Mouse (Mus musculus): ENCODE results near the gene Cab39. TPM values are rescaled to one million over a fixed set of nuclear protein-coding genes. Genes with fewer than 3 reads are reported as not detected.

Cab39 gene
- 38.1 and 41.8 TPM in 2 replicates for polyA plus RNA-seq (2012; rRNA removed)

DNA sequence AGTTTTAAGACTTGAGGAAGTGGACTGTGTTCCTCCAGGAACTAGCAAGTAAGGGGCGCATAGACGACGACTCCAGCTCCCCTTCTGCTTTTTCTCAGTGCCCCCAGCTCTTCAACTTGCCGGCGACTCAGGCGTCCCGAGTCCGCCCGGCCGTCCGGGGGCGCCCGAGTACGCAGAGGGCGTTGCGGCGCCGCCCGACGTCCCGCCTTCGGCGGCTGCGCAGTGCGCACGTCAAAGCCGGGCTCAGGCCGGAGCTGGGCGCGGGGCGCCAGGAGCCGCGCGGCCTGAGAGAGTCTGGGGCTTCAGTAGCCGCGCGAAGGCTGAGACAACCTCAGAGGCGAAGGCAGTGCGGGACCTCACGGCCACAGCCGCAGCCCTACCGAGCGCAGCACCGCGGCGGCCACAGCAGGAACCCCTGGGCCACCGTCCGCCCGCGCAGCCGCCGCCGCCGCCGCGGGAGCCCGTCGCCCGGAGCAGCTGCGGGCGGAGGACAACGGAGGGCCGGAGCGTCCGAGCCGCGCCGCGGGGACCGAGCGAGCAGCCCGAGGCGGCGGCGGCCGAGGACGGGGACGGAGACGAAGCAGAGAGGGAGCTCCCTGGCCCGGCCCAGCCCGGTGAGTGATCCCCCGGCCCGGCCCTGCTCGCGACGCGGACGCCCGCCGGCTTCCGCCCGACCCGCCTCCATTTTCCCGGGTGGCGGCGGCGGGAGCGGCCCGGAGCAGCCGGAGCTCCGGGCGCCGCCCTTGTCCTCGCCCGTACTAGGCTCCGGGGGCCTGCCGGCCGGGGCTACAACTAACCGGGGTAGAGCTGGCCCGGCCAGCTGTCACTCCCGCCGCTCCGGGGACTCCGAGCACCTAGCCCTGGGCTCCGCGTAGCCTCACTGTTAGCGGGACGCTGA is at the start of gene Cab39:
Cab39 (plus strand) TSS at position 234 of the 898 bp plus-strand sequence.
- H3K4me3 ChIP-seq (ENCODE audit: insufficient read depth, low read depth, low read length) = peak within 1 kb of the TSS; percentile 99
- peak; percentile 91 for DNase-seq
- H3K4me1 ChIP-seq (ENCODE audit: control insufficient read depth, insufficient read depth, low read length) = peaks cover 13% of the 10 kb centered on the region
- WGBS = under 1% methylated on average over 112 of the region's 118 CpGs
- TF ChIP-seq CTCF (conservative IDR thresholded peaks at IDR 0.05; ENCODE audit: insufficient read depth, insufficient read length, low read depth, low read length) (peak; percentile 51), POLR2A (IDR thresholded peaks at IDR 0.05; ENCODE audit: low read depth, low read length) (peak; percentile 56)
- no peaks in the 10 kb centered on the region for H3K36me3 ChIP-seq (ENCODE audit: control insufficient read depth, insufficient read depth, low read length)
- no peaks in the 10 kb centered on the region for H3K27me3 ChIP-seq (replicated peaks; ENCODE audit: control insufficient read depth, insufficient read depth, low read length)
- peak within 1 kb of the TSS; percentile 98 for H3K27ac ChIP-seq (ENCODE audit: insufficient read depth, low read depth, low read length)

DNA sequence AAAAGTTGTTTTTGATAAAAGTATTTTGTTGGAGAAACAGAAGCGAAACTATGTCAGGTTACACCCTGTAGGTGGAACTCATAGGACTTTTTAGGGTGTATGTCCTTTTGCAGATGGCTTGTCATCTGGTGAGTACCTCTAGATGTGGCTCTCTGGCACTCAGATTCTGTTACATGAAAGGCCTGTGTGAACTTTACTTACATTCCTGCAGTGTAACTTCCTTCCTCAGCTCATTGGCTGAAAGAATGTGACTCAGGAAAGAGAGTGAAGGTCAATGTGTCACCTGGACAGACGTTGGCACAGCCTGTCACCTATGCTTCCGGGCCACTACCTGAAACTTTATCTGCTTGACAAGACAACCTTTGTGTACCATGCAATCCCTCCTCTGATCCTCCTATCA is 48.7 kb upstream of the Cab39 start:
- Histone ChIP-seq H3K36me3 (ENCODE audit: control insufficient read depth, insufficient read depth, low read length) (no peaks in the 10 kb centered on the region), H3K27me3 (replicated peaks; ENCODE audit: control insufficient read depth, insufficient read depth, low read length) (no peaks in the 10 kb centered on the region), H3K27ac (ENCODE audit: insufficient read depth, low read depth, low read length) (no peak overlapping the region), H3K4me3 (ENCODE audit: insufficient read depth, low read depth, low read length) (no peak overlapping the region), H3K4me1 (ENCODE audit: control insufficient read depth, insufficient read depth, low read length) (no peaks in the 10 kb centered on the region)
- no peak for DNase-seq
- WGBS = 50% methylated on average over 3 of the region's 3 CpGs
- TF ChIP-seq POLR2A (IDR thresholded peaks at IDR 0.05; ENCODE audit: low read depth, low read length) (no peak), CTCF (conservative IDR thresholded peaks at IDR 0.05; ENCODE audit: insufficient read depth, insufficient read length, low read depth, low read length) (no peak)

DNA sequence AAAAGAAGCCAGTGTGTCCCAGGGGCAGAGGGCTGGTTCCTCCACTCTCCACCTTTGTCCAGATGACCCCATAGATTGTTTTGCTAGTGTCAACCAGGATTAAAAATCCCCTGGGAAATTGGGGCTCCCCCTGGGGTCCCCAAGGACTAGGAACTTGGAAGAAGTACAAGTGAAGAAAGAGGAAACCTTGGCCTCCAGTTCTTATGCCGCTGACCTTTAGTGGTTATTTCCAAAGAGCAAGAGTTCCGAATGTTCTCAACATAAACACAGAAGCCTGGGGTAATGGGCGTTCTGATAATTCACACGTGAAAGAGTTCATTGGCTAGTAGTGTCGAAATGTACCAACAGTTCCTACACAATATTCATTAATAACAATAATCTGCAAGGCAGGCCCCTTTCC is 46.7 kb upstream of the Cab39 start:
- TF ChIP-seq CTCF (conservative IDR thresholded peaks at IDR 0.05; ENCODE audit: insufficient read depth, insufficient read length, low read depth, low read length) (no peak), POLR2A (IDR thresholded peaks at IDR 0.05; ENCODE audit: low read depth, low read length) (no peak)
- Histone ChIP-seq H3K4me3 (ENCODE audit: insufficient read depth, low read depth, low read length) (no peak overlapping the region), H3K36me3 (ENCODE audit: control insufficient read depth, insufficient read depth, low read length) (no peaks in the 10 kb centered on the region), H3K4me1 (ENCODE audit: control insufficient read depth, insufficient read depth, low read length) (no peaks in the 10 kb centered on the region), H3K27ac (ENCODE audit: insufficient read depth, low read depth, low read length) (no peak overlapping the region), H3K27me3 (replicated peaks; ENCODE audit: control insufficient read depth, insufficient read depth, low read length) (no peaks in the 10 kb centered on the region)
- 88% methylated on average over 5 of the region's 5 CpGs for WGBS
- DNase-seq = no peak

DNA sequence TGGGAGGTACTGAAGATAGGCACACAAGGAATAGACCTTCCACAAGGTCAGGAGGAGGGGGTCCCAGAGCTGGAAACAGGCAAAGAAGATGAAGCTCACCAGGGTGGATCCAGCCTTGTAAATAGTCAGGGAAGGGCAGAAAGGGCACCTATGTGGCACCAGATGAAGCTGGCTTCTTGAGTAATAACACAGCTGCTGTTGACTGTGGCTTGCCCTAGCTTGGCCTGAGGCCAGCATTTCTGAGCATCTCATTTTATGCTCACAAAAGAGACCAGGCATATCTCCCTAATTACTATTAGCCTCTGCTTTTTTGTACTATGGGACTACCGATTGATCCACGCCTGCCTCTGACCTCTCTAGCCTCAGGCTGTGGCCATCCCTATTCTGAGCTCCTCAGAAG is 43.4 kb upstream of the Cab39 start:
- Histone ChIP-seq H3K36me3 (ENCODE audit: control insufficient read depth, insufficient read depth, low read length) (no peaks in the 10 kb centered on the region), H3K27me3 (replicated peaks; ENCODE audit: control insufficient read depth, insufficient read depth, low read length) (no peaks in the 10 kb centered on the region), H3K4me3 (ENCODE audit: insufficient read depth, low read depth, low read length) (no peak overlapping the region), H3K4me1 (ENCODE audit: control insufficient read depth, insufficient read depth, low read length) (no peaks in the 10 kb centered on the region), H3K27ac (ENCODE audit: insufficient read depth, low read depth, low read length) (no peak overlapping the region)
- DNase-seq = peak; percentile 9
- 96% methylated on average over 2 of the region's 2 CpGs for WGBS
- TF ChIP-seq CTCF (conservative IDR thresholded peaks at IDR 0.05; ENCODE audit: insufficient read depth, insufficient read length, low read depth, low read length) (no peak), POLR2A (IDR thresholded peaks at IDR 0.05; ENCODE audit: low read depth, low read length) (no peak)

DNA sequence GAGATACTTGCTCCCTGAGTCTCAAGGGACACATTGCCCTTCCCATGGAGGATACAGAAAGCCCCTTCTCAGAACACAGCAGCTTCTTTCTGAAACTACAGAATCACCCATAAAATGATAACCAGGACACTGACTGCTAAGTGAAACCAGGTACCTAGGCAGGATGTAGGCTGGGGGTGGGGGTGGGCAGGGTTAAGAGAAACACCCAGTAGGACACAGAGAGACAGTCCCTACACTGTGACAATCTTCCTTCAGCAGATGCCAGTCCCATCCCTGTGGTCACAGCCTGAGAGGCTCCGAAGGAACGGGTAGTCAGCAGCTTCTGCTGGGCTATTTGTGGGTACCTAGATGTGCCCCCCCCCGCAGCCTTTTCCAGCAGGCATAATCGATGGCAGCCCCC is 42.6 kb upstream of the Cab39 start:
- Histone ChIP-seq H3K4me3 (ENCODE audit: insufficient read depth, low read depth, low read length) (no peak overlapping the region), H3K36me3 (ENCODE audit: control insufficient read depth, insufficient read depth, low read length) (no peaks in the 10 kb centered on the region), H3K27ac (ENCODE audit: insufficient read depth, low read depth, low read length) (no peak overlapping the region), H3K27me3 (replicated peaks; ENCODE audit: control insufficient read depth, insufficient read depth, low read length) (no peaks in the 10 kb centered on the region), H3K4me1 (ENCODE audit: control insufficient read depth, insufficient read depth, low read length) (no peaks in the 10 kb centered on the region)
- no peak for TF ChIP-seq POLR2A (IDR thresholded peaks at IDR 0.05; ENCODE audit: low read depth, low read length)
- no peak for TF ChIP-seq CTCF (conservative IDR thresholded peaks at IDR 0.05; ENCODE audit: insufficient read depth, insufficient read length, low read depth, low read length)
- no peak for DNase-seq
- WGBS = 83% methylated on average over 4 of the region's 4 CpGs

DNA sequence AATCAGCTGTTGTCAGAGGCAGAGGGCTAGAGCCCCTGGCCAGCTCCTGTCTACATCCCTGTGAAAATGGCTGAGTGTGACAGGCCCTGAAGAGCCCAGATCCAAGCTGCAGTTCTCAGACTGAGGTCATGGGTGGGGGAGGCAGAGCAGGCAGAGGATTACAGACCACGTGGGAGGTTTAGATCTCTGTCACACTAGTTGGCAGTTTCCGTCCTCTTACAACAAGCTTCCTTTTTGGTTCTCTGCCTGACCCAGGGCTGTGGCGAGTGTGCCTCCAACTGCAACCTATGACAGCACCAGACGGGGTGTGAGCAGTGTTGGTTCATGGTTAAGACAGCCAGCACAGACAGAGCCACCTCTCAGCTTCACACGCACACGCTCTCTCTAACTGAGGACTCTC is 41.7 kb upstream of the Cab39 start:
- Histone ChIP-seq H3K27ac (ENCODE audit: insufficient read depth, low read depth, low read length) (no peak overlapping the region), H3K4me1 (ENCODE audit: control insufficient read depth, insufficient read depth, low read length) (no peaks in the 10 kb centered on the region), H3K27me3 (replicated peaks; ENCODE audit: control insufficient read depth, insufficient read depth, low read length) (no peaks in the 10 kb centered on the region), H3K4me3 (ENCODE audit: insufficient read depth, low read depth, low read length) (no peak overlapping the region), H3K36me3 (ENCODE audit: control insufficient read depth, insufficient read depth, low read length) (no peaks in the 10 kb centered on the region)
- DNase-seq = peak; percentile 27
- TF ChIP-seq POLR2A (IDR thresholded peaks at IDR 0.05; ENCODE audit: low read depth, low read length) (no peak), CTCF (conservative IDR thresholded peaks at IDR 0.05; ENCODE audit: insufficient read depth, insufficient read length, low read depth, low read length) (no peak)
- WGBS = 43% methylated on average over 6 of the region's 6 CpGs

DNA sequence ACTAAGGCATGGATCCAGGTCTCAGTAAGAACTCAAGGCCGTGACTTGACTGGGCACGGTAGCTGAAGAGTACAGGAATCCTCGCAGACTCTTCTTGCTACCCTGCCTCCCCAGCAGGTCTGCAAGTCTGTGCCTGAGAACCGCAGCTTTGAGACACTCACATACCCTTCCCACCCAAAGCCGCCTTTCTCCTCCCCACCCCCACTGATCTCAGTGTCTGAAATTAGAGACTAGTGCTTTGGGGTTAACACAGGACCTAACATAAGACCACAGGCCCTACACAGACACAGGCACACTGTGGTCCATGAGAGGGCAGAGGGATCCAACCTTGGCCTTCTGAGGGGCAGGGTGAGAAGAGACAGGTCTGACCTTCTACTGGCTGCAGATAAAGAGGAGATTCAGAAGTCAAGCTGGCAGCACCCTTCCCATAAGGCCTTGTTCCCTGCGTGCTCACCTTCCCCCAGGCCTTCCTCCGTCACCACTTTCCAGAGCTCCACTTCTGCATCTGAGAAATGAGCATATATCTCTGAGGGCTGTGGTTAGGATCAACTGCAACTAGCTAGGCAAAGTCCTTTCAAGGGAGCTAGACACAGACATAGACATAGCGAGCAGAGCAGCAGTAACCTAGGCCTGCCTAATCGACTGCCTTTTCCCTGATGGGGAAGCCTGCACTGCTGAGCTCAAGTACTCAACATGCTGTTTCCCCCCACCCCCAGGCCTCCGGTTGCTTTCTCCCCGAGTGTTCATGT is 41.1 kb upstream of the Cab39 start:
- Histone ChIP-seq H3K4me1 (ENCODE audit: control insufficient read depth, insufficient read depth, low read length) (no peaks in the 10 kb centered on the region), H3K36me3 (ENCODE audit: control insufficient read depth, insufficient read depth, low read length) (no peaks in the 10 kb centered on the region), H3K4me3 (ENCODE audit: insufficient read depth, low read depth, low read length) (no peak overlapping the region), H3K27ac (ENCODE audit: insufficient read depth, low read depth, low read length) (no peak overlapping the region), H3K27me3 (replicated peaks; ENCODE audit: control insufficient read depth, insufficient read depth, low read length) (no peaks in the 10 kb centered on the region)
- TF ChIP-seq POLR2A (IDR thresholded peaks at IDR 0.05; ENCODE audit: low read depth, low read length) (no peak), CTCF (conservative IDR thresholded peaks at IDR 0.05; ENCODE audit: insufficient read depth, insufficient read length, low read depth, low read length) (no peak)
- 83% methylated on average over 11 of the region's 11 CpGs for WGBS
- DNase-seq = no peak

All from kidney, adult 2 months (tissue).